Mouse (Mus musculus) retina, postnatal 1 day (tissue): ENCODE data around the gene Galns.
"Not testable (repeated sequence)": the region's sequence is repeated elsewhere in the genome, so short reads cannot be mapped to it uniquely, and the experiment has no call there.

Experiments
- DNase-seq: peaks from one replicate; pipeline ENCODE4 v3.0.0-alpha.2; 2012

Galns gene

DNA sequence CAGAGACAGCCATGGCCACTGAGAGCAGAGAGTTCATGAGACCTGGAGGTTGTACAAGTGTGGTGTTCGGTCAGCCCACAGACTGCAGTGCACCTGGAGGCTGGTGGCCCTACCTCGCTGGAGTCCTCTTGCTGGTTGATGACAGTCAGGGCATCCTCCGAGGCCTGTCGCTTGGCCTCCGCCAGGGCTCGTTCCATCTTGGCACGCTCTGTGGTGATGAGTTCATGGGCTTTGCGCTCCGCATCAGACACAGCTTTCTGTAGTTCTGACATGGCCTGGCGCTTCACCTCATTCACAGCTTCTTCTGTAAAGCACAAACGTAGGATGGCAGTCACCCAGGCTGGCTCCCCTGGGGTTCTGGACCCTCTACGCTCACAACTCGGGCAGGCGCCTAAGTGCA lies 21.9 kb upstream of the Galns start:
- no peak for DNase-seq

- not testable (repeated sequence) for DNase-seq
Measured at GRCm38 (mm10) chr8:122632134-122632533, 20.9 kb upstream of the Galns start.

DNA sequence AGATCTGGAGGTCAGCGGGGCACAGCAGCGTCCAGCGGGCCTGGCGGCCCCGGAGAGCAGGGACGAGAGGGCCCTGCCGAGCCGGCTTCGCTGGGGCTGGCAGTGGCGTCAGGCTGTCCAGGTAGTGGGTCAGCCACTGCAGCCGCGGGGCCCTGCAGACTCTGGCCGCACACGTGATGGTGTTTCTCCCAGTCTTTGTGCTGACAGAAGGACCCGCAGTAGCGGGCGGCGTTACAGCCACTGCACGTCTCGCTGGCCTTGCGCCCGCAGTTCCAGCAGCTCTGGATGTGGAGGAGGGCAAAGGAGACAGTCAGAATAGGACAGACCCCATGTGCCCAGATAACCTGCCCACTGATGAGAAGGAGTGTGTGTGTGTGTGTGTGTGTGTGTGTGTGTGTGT lies 19.4 kb upstream of the Galns start:
- peak; percentile 48 for DNase-seq

- peak; percentile 26 for DNase-seq
Measured at GRCm38 (mm10) chr8:122629388-122629787, 18.1 kb upstream of the Galns start.

DNA sequence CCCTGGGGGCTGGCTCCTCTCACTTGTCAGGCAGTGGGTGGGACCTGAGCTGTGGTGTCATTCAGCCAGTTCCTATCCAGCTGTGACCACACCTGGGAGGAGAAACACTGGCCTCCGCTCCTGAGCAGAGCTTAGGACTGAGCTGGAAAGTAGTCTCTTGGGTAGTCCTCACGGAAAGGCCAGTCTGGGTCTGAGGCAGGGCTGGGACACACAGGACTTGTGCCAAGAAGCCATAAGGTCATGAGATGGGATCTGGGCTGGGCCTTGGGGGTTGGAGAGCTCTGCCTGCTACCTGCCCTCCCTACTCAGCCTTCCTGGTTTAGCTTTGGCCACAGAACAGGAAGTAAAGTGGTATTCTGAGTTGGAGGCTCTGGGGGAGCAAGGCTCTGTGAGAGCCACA lies 15.6 kb upstream of the Galns start:
- no peak for DNase-seq

GRCm38 (mm10) chr8:122625811-122626210 lies 14.5 kb upstream of the Galns start:
- DNase-seq = no peak

DNA sequence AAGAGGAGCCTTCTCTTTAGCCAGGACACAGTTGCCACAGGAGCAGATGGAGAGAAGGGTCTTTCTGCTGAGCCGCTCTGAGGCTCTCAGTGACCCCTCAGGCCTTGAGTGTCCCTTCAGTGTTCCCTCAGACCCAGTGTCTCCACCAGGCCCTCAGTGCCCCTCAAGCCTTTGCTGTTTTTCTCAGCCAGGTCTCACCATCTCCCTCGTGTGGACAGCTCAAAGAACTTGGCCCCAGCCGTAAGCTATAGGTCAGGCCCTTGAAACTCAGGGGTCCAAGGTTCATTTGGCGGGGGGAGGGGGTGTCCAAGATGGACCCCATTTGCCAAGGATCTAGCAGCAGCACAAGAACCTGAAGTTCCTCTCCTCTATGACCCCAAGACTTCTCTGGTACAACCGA lies 13.4 kb upstream of the Galns start:
- DNase-seq = no peak

DNA sequence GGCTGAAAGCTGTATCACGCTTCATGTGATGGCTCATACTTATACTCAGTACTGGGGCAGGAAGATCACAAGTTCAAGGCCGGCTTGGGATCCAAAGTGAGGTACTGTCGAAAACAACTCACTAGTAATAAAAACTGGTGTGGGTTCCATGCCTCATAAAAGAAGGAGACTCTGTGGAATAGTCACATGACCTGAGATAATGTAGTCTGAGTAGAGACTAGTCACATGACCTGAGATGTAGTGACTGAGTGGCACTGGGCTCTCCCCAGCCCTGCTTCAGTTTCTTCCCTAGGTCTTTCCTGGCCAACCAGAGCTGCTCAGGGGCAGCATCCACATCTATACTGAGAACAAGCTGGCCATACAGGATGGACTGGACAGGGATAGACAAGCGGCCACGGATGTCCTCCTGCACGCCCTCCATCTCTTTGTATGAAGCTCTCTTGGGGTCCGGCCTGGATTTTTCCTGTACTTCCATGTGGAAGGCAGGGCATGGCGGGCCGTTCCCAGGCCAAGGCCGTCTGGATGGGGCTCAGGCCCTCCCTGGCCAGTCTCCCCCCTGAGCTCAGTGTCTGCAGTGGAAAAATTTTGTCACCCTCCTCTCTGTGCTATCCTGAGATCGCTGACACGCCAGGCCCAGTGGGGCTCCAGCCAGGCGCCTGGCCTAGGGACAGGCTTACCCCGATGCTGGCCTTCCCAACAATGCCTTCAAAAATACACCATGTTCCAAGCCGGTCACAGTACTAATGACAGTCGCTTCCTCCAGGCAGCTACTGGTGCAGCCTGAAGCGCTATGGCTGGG lies 12.8 kb upstream of the Galns start:
- DNase-seq = no peak

- DNase-seq = no peak
Measured at GRCm38 (mm10) chr8:122622727-122623126, 11.5 kb upstream of the Galns start, which contains the start of gene Pabpn1l. TSS of gene Pabpn1l (minus strand) at chr8:122622739.

- DNase-seq = no peak
Measured at GRCm38 (mm10) chr8:122620446-122620845, 9.2 kb upstream of the Galns start.

DNA sequence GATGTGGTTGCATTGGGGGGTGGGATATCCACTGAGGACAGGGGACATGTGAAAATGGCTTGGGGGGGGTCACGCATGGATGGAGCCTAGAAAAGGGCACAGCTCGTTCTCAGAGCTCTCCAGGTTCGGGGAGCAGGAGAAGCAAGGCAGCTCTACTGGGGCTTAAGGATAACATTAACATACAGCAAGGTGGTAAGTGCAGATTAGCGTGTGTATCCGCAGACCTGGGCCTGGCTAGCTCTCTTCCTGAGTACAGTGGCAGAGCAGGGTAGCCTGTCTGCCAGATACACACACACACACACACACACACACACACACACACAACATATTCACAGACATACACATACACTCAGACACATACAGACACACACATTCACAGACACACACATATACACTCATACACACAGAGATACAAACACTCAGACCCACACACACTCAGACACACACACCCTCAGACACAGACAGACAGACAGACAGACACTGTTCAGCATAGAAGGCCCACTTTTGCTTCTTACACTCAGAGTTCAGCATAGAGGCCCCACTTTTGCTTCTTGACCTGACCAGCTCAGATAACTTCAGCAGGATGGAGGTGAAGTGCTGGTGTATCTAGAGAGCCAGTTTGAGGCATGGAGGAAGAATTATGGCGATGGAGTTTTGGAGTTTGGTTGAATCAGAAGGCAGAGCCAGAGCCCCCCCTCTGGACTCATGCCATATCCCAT lies 7.6 kb upstream of the Galns start:
- no peak for DNase-seq

DNA sequence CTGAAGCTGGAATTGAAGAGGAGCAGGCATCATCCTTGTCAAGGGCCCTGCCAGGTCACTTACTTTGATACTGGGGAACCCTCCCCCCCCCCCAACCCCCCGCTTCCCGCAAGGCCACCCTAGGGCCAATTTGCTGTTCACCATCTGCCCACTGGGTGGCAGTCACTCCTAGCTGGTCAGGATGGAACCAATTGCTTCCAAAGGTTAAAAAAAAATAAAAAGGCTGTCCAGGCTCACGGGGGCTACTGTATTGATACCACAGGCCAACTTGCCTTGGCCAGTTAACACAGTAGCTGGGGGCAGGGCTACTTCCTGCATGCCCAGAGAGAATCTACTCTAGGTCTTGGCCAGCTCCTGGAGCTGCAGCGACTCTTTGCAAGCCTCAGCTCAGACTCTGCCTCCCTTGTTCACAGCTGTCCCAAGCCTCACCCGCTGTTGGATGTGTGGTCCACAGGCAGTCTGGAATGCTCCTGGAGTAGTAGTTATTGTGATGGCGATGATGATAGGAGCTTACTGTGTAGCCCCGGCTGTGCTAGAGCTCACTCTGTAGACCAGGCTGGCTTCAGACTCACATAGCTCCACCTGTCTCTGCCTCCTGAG lies 6.8 kb upstream of the Galns start:
- DNase-seq = peak; percentile 88

DNA sequence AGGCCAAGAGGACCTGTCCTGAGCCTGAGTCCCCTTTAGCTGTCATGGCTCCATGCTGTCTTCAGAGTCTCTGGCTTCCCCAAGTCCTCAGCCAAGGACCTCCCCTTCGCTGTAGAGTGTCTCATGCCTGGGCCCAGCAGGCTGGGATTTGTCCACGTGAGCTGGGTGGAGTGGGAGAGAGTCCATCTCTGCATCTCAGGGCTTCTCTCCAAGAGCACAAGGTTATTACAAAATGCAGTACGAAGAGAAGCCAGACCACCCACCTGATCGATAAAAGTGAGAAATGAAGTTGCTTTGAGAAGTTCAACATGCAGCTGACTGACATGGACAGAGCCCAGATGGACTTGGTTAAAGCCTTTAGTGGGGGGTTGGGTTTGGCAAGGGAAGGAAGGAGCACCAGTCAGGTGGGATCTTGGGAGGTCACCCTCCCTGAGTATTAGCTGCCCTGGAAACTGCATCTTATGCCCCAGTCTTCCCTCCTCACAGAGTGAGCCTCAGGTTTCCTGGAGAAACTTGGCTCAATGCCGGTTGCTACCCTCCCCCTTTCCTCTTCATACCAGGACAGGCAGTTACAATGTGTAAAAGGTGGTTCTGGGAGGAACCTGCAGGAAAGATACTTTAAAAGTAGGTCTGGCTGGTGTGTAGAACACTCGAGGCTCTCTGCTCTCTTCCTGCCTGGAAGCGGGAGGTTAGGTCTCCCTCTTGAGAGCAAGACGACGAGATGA lies 5.1 kb upstream of the Galns start:
- DNase-seq = no peak

DNA sequence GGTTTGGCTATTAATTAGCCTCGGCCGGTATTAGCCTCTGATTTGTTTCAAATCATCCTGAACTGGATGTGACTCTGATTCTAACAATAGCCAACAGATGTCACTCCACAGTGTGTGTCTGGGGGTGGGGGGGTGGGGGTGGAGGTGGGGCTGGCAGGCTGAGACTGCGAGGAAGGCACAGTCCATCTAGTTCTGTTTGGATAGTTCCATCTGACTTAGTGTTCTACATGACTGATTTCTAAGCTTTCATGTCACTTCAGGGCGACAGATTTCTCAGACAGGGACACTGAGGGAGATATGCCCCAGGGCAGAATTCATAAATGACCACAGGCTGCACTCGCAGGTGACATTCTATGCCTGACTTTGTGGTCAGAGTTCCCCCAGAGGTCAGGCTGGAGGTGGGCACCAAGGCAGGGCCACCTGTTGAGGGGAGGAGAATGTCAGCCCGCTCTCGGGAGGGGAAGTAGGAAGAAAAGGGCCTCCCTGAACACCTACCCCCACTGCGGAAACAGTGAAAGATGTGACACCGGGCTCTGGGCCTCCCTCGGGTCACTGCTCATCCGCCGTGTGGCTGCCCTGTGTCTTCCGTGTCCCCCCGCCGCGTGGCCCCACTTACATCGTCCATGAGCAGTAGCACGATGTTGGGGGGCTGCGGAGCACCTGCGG lies 518 bp downstream of the Galns start:
- peak; percentile 69 for DNase-seq

DNA sequence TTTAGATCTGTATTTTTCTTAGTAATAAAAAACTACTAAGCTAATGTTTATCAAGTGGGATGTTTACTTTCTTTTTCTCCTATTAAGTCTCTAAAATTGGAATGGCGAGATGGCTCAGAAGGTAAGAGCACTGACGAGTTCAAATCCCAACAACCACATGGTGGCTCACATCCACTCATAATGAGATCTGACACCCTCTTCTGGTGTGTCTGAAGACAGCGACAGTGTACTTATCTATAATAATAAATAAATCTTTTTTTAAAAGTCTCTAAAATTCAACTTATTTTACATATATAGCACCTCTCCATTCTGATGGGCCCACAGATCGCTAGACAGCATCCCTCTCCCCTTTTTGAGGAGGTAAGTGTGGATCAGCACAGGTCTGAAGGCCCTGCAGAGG lies 1.1 kb downstream of the Galns start:
- DNase-seq = no peak

DNA sequence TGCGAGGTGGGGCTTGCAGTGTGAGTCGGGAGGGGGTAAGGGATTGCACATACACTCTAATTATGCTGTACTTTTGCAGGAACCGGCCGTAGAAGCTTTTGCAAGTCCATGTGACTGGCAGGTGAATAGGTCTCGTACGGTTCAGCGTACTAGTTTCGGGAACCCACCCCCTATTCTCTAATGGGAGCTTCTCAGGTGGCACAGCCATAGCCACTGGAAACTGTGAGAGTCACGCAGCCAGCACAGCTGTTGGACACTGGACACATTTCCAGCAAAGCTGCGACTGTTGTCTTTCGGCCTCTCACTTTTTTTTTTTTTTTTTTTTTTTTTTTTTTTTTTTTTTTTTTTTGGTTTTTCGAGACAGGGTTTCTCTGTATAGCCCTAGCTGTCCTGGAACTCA lies 4.5 kb downstream of the Galns start:
- no peak for DNase-seq

GRCm38 (mm10) chr8:122605367-122605766 lies 5.9 kb downstream of the Galns start:
- DNase-seq = no peak

DNA sequence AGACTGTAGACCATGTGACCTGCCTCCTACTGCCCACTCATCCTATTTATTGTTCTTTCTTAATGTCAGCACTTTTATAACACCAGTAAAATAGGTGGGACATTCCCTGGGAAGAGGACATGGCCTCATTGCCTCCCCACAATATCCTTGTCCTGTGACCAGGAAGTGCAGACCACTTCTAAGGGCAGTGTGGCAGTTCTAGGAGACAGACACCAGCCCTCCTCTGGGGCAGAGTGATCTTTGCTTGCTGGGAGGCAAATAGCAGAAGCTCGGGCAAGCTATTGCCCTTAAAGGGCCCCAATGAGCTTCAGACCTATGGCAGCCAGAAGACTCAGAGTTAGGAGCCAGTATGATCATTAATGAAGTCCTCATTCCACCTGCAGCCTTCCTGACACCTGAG lies 6.6 kb downstream of the Galns start:
- no peak for DNase-seq

GRCm38 (mm10) chr8:122600666-122601065 lies 10.6 kb downstream of the Galns start:
- DNase-seq = no peak

- no peak for DNase-seq
Measured at GRCm38 (mm10) chr8:122596031-122596430, 15.2 kb downstream of the Galns start.

DNA sequence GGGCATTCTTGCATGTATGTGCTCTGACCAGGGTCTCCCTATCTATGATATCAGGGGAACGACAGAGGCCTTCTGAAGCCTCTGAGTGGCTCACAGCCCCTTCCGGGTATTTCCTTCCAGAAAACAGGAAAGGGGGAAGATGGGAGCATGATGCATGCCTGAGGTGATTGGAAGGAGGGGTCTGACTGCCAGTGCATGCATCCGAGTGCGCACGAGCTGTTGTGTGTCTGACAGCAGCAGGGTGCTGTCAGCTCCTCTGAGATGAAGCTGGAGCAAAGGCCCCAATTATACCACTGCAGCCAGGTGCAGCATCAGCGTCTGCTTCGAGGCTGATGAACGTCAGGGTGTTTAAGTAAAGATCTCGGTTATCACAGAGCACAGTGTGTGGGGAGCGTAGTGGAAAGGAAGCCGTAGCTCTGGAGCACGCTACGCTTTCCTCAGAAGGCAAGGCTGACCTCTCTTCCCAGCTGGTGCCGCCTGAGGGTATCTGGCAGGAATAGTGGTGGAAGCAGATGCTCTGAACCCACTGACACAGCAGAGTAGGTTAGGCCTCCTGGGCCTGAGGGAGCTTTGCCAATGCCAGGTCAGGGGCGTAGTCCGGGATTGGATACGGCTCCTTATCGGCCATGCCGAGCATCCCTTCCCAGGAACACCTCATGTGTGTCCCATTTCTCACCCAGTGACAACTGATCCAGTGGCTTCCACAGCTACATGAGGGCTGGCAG lies 17.3 kb downstream of the Galns start:
- peak; percentile 62 for DNase-seq

DNA sequence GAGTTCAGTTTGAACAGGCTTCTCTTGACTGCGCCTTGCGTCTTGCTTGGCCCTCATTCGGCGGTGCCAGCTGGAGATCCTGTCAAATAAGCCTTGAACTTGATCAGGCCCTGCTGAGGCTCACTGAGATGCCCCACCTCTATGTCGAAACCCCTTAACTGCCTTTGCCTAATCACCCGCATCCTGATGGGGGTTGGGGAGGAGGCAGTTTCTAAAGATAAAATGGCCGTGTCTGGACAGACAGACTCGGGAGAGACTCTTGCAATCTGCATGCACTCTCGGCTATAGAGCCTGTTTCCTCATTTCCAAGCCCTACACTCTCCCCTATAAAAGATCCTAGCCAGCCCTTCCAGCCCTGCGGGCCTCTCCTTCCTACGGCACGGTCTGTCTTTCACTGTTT lies 18.0 kb downstream of the Galns start:
- no peak for DNase-seq
